Mouse (Mus musculus) ovary, adult 18-20 months (tissue): ENCODE data around the gene Gpc4.

Experiments used
- DNase-seq: peaks from one replicate; pipeline ENCODE4 v3.0.0; 2022; ENCODE audit warnings: low spot score, mixed read lengths

The Gpc4 gene

DNA sequence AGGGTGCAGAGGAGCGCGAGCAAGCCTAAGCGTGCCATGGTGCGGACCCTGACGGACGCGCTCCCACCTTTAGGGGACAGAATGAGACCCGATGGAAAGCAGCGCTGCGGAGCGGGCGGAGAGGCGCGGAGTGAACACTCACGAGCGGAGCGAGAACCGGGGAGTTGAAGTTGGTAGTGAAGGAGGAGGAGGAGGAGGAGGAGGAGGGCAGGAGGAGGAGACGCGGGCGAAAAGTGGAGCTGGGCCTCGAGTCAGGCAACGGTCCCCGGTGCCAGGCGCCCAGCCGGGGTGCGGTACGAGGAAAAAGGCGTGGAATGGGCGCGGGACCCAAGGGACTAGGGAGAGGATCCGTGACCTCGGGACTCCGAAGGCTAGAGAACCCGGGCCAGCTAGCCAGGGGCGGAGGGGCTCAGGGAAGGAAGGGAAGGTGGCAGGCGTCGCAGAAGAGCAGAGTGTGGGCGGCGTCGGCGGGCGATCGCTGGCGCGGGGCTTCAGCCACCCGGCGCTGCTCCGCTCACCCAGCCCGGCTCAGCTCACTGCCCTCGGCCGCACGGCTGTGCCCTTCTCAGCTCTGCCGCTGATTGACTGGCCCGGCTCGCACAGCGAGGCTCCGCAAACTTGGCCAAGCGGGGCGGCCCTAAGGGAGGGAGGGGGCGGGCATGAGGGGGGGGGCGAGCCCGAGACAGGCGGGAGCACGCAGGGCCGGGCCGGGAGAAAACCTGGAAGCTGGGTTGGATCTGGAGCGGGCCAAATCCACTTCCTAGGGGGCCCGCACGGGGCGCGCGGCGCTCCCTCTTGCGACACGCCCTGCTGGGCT lies at the start of gene Gpc4:
Gpc4 (minus strand) TSS at position 515 of the 817 bp plus-strand sequence.
- peak; percentile 79 for DNase-seq

DNA sequence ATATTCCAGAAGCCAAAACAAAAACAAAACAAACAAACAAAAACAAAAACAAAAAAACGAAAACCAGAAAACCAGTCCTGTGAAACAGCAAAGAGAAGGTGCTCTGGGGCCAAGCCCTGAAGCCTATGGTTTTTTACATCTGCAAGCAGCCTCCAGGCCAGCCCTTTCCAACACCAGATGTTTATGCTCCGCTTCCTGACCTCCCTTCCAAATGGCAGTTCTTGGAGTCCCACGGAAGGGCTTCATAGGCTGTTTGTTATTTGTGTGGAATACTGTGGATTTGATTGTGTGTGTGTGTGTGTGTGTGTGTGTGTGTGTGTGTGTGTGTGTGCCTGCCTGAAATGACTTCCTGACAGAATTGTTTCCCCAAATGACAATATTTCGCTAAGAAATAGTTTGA lies 47.8 kb upstream of the Gpc4 start:
- DNase-seq: no peak

DNA sequence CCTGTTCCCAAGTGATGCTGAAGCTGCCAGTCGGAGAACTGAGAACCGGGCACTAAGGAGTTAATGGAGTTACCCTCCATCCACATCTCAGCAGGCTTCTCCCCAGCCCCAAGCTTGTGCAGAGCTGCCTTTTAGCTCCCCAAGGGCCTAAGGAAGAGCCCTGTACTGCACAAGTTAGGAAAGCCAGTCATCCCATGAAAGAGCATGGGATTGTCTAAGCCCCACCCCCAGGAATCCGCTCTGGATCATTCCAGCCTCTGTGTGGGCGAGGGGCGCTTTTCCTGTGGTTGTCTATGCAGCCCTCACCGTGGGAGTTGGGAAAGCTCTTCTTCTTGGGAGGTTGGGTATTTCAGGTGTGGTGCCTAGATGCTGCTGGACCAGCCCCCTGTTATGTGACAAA lies 34.8 kb upstream of the Gpc4 start:
- DNase-seq: no peak

DNA sequence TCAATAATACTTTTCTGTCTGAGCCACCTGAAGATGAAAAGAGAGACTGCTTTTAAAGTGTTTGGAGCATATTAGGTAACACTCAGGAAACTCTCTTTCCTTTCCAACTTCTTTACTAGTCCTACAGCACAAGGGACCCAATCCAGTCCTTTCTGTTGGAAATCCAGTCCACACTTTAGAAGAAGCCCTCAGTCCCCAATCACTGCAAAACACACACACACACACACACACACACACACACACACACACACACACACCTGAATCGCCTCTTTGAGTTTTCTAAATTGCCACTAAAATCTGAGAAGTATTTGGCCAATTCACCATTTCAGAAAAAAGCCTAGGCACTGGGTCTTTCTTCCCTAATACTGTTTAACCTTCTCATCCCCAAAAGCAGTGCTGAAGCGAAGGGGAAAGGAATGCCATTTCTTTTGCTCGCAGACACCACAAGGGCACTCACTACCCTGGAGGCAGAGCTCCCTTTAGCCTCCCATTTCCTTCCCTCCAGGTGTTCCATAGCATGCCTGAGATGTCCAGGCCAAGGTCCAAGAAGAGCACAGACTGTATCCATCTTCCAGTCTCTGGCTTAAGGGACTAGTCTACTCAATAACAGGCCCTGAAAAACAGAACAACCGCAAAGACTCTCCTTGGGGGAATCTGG lies 28.4 kb upstream of the Gpc4 start:
- DNase-seq: no peak

DNA sequence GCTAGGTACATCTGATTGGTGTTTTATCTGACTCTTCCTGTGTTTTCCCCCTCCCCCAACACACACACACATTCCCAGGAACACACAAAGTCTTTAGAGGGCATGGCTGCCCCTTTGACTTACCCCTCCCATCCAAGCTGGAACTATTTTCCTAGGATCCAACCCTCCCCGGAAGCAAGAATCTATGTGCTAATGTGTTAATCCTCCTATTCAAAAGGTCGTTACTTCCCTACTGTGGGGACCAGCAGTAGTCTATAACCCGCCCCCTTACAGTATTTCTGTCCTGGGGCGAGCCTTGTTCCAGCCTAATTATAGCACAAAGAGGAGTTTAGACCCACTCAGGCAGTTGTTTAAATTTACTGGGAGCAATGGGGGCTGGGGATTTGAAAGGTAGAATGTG lies 24.0 kb upstream of the Gpc4 start:
- DNase-seq: no peak

DNA sequence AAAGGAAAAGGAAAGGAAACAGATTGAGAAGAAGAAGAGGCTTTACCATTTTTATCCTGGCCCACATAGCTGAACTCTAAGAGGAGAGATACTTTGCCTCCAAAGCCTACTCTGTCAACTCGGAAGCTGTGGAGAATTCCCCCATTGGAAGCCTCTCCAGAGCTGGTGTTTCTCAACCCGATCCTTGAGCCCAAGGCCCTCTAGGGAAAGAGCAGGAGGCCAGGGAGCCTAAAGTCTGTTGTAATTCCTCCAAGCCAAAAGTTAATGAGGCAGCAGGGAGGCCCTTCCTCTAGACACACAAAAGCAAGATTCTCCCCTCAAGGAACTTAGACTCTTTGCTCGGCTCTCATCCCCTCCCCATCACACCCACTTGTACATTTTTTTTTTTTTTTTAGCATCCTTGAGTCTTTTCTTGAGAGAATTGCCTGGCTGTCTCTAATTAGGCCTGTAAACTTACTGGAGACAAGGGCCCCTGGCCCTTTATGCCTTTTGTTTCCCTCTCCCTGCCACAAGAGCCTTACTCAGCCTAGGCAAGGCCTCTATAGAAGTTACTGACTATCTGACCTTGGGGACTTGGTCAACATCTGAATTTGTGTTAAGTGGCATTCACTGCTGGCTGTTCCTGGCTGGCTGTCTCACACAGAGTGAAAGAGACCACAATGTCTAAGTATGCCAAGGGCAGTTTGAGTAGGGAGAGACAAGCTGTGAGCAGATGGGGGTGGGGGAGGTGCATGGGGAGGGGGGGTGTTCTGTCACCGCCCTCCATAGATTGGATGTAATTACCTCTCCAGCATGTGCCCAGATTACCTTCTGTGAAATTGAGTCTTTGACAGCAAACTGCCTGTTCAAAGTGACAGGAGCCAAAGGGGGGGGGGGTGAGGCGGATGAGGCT lies 18.7 kb upstream of the Gpc4 start:
- no peak for DNase-seq

DNA sequence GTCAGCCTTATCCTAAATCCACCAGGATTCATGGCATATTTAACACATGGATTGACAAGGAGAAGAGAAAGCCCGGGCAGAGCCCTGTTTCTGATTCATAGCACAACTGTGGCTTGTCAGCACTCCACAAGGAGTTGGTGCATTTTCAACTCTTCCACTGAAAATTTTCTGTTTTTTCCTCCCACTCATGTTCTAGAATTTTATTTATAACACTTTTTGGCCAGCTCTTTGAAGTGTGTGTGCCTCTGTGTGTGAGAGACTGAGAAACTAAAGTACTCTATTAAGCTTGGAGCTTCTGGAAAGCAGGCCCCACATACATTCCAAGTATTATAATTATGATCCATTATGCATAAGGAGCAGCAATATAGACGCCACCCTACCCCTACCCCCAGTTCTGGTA lies 16.3 kb upstream of the Gpc4 start:
- DNase-seq: no peak

DNA sequence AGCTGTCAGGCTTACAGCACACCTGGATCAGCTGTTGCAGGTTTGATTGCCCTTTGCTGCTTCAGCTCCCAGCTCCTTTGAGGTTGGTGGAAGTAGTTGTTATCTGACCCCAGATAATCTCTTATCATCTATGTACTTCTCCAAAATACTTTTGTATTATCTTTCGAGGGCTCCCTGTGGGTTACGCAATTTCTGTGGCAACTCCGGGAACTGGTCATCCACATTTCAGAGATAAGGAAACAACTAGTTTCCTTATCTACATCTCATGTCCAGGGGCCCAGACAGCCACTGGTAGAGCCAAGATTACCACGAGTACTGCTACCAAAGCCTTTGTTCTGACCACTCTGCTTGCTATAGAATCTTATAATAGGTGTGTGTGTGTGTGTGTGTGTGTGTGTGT lies 12.0 kb upstream of the Gpc4 start:
- DNase-seq: no peak

DNA sequence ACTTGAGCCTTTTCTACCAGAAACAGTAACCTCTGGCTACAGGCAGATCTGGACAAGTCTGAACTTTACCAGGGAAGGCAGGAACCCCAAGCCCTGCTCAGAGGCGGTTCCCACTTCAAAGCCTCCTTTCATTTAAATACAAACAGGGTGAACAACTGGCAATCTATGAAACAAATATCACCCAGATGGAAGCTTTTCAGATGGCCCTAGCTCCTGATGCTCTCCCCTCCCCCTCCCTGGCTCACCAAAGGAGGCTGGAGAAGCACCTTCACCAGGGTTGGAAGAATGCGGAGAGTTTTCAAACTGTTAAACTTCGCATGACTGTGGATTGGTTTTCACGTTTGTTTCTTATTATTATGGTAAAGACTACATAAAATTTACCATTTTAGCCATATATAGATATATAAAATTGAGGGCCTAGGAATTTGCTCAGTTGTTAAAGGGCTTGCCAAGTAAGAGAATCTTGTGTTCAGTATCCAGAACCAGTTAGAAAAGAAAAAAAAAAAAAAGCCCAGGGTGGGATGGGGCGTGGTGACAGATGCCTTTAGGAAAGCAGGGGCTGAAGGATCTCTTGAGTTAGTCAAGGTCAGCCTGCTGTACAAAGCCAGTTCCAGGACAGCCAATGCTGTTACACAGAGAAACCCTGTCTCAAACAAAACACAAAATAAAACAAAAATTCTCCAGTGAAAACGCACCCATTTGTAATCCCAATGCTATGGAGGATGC lies 2.6 kb upstream of the Gpc4 start:
- DNase-seq: no peak

DNA sequence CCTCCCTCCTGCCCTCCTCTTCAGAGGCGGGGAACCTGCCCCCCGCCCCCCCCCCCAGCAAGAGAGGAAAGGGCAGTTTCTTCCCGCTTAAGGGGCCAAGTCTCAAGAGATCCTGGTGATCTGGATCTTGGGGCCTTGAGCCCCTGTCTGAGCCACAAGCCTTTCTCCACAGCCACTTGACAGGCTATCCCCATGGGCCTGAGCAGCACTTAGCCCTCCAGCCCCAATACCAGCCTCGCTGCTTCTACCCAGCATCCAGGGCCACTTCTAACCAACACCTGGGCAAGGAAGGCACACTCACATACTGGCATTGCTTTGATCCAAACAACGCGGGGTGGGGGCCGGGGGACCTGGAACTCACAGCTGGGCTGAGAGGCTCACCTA lies 495 bp upstream of the Gpc4 start:
- no peak for DNase-seq

DNA sequence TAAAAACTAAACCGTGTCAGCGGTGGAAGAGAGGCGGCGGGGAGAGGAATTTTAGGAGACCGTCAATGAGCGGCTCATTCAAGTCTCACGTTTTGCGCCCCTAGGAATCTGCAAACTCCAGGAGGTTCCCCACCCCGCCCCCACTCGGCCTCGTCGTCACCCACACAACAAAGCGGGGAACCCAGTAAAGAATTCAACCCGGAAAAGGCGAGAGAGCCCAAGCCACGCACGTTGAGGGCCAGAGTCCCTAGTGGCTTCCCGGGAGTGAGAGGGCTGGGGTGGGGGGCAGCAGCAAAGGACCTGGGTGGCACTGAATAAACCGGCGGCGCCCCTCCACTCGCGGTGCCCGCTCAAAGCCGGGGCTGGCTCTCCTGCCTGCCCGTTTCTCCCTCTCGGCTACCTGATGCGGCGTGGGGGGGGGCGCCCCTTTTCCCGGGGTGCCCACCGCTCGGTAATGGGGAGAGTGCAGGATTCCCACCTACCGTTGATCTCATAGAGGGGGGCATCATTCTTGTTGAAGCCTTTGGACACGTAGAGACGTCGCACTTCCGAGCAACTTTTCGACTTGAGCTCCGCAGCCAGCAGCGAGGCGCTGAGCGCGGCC lies 816 bp downstream of the Gpc4 start:
- DNase-seq: no peak

DNA sequence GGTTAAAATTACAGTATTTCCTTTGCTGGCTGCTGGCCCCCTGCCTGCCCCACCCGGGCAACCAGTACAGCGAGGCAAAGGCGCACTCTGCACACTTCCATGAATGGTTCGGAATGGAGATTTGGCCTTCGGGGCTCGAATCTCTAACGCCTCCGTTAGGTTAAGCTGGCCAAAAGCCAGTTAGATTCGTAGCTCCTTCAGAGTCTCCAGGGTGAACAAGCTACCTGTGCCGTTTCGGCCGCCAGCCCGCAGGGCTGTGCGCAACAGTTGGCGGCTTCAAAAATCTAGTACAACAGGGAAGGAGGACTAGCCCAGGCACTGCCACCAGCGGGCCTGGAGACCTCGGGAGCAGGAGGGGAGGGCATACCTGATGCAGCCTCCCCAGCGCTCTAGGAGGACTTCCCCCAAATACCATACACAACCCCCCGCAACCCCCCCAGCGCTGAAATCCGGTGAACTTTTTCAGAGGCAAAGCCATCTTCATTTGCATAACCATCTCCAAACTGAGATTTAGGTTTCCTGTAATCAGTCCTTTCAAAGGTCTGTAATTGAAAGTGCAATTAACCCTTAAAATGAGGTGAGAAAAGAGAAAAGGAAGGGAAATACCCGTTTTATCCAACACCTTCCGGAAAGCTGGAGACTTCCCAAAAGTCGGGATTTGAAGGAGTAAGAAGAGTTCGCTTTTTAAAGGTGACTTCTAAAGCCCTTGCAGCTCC lies 1.5 kb downstream of the Gpc4 start:
- DNase-seq: no peak

DNA sequence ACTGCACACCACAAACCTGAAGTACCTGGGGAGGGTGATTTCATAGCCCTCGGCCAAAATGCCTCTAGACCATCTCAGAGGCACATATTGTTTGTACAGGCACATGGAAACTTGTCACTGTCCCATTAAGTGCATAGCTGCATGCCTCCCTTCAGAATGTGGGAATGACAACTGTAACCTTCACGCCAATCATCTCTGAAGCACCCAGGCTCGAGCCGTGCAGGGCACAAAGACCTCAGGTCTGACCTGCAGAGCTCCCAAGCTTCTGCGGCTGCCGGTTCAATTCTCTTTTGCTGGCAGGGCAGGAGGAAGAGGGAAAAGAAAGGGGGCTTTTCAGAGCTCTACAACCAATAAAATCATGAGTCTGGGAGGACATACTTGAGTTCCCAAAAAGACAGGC lies 2.3 kb downstream of the Gpc4 start:
- DNase-seq: no peak

DNA sequence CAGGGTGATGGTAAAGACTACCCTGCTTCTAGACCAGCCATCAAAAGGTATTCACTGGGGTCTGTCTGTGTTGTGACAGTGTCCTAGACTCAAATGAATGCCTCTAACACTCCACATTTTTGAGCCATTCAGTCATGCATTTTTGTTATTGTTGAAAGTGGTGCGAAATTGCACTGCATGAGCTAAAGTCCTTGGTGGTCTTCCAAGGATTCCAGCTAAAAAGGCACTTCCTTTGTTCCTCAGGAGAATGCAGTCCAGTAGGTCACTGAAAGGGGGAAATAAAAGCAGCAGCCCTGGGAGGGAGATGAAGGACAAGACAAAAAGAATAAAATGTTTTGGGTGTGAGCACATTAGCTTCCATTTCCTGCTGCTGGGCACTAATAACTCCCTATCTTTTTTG lies 2.8 kb downstream of the Gpc4 start:
- DNase-seq: no peak

DNA sequence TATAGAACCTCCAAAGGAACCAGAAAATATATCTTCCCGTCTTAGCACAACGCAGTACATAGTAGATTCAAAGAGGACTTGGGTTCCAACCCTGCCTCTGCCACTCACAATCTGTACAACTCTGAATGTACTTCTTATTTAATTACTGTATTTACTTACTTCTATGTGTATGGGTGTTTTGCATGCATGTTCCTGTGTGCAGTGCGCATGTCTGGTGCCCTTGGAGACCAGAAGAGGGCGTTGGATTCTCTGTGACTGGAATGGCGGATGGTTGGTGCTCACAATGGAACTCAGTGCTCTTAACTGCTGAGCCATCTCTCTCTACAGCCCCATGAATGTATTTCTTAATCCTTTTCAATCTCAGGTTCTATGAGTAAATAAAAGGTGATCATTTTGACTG lies 5.4 kb downstream of the Gpc4 start:
- no peak for DNase-seq

DNA sequence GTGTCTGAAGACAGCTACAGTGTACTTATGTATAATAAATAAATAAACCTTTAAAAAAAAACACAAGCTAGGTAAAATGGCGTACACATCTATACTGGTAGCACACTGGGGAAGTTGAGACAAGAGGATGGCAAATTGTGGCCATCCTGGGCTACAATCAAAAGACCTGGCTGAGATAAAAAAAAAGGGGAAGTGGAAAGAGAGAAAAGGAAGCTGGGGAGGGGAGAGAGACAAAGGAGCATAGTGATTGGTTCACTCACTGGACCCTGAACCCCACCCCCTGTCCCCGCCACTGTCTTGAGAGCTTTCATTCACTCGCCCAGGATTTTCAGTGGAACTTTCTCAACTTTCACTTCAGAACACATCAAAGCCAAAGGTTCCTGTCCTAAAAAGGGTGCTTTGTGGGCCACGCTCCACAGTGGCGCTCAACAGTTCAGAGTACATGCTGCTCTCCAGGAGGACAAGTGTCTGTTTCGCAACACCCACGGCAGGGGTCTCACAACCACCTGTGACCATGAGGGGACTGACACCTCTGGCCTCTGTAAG lies 9.6 kb downstream of the Gpc4 start:
- DNase-seq: no peak

DNA sequence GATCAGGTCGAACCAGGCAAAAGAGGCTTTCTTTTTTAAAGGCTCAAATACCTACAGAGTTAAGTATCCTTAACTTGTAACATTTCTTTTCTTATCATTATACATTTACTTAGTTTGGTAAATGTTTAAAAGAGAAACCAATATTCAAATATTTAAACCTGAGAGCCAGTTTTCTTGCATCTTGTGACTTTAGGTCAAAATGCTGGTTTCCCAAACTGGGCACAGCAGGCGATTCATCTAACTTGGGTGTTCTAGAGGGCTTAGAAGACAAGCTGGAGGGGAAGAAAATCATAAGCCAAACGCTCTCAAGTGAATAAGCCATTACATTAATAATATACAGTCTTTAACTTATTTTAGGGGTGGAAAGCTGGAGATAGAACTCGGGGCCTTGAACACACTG lies 10.2 kb downstream of the Gpc4 start:
- no peak for DNase-seq

DNA sequence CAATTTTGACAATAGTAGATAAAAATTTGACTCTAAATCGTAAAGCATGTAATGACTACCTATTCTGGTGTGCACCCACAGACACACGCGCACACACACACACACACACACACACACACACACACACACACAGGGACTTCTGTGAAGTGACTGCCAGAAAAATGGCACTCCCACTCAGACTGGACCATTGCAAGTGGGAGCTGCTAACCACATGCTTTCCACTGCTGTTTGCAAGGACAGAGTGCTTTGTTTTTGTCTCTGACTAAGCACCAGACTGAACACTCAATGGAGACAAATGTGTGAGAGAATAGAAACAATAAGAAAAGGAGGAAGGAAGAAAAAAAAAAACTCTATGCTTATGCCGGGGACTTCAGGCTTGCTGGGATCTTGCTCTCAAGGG lies 11.6 kb downstream of the Gpc4 start:
- DNase-seq: peak; percentile 45

DNA sequence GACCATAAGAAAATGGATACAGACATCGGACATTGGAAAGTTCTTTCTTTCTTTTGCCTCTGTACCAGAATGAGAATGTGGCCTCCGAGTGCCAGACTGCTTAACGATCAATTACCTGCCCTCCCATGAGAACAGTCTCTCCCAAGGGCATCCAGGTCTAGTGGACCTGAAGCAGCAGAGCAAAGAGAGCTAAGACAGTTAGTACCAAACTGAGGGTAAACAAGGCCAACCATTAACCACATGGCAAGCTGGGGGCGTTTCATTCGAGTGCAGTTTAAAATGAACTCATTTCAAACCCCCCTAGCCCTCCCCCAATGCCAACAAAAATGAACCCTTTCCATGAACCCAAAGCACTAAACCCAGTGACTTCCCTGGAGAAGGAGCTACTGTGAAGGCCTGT lies 12.1 kb downstream of the Gpc4 start:
- DNase-seq: no peak

DNA sequence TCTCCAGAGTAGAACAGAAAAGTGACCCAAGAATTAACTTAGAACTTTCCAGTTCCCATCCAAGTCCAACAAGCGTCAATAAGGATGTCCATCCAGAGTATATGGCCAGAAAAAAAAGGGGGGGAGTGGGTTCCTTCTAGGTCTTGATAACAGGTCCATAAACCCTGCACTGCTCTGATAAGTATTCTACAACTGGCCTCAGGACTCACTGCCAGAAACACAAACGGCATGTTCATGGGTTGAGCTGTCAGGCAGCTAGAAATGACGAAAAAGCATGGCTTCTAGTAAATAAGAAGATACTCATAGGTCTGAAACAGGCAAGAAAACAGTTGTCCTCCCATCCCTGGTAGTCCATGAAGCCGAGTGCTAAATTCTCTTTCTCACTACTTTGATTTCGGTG lies 13.5 kb downstream of the Gpc4 start:
- no peak for DNase-seq

DNA sequence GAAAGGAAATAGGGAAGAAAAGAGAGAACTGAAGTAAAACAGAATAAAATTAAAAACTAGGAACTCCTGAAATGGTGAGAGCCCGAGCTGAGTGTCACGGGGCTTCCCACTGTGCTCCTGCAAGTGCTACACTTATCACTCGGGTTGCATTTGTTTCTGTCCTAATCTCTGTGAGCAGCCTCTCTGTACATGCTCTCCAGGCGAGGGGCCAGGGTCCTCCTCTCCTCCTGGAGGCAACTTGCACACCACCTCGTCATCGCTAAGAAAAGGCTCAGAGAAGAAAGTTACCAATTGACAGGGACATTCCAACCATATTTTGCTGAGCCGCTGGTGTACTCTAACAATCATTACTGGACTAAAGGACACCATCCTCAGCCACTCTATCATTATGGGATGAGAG lies 14.0 kb downstream of the Gpc4 start:
- no peak for DNase-seq
